Mouse (Mus musculus) hindbrain, embryonic 15.5 days (tissue): ENCODE measurements around the gene Psmd12. TPM values are rescaled to one million over a fixed set of nuclear protein-coding genes. Genes with fewer than 3 reads are reported as not detected.
"Not testable (repeated sequence)": the region's sequence is repeated elsewhere in the genome, so short reads cannot be mapped to it uniquely, and the experiment has no call there.

Experiments
- ATAC-seq: fragments of 200-750 bp; cut with Nextera tagmentation; 2 replicates; pipeline ENCODE4 v1.8.0; 2017; ENCODE audit warnings: low read depth, moderate number of reproducible peaks, moderate TSS enrichment; ENCODE audit not compliant: low FRiP score
- H3K27ac ChIP-seq: fragments of 300-500 bp; sonication (generic); replicated peaks from 2 replicates; pipeline ENCODE4 v1.5.1; 2015; ENCODE audit warnings: mild to moderate bottlenecking, inconsistent platforms
- H3K27me3 ChIP-seq: fragments of 300-500 bp; sonication (generic); 2 replicates; pipeline ENCODE4 v1.6.1; 2015; ENCODE audit warnings: control low read depth, inconsistent platforms
- H3K36me3 ChIP-seq: fragments of 300-500 bp; sonication (generic); 2 replicates; pipeline ENCODE4 v1.6.1; 2015; ENCODE audit warnings: control low read depth, inconsistent platforms
- H3K4me1 ChIP-seq: fragments of 300-500 bp; sonication (generic); replicated peaks from 2 replicates; pipeline ENCODE4 v1.6.1; 2015; ENCODE audit warnings: control low read depth, inconsistent platforms
- H3K4me2 ChIP-seq: fragments of 300-500 bp; sonication (generic); 2 replicates; pipeline ENCODE4 v1.6.1; 2015; ENCODE audit warnings: moderate library complexity, mild to moderate bottlenecking, inconsistent platforms
- H3K4me3 ChIP-seq: fragments of 300-500 bp; sonication (generic); 2 replicates; pipeline ENCODE4 v1.5.1; 2015; ENCODE audit warnings: mild to moderate bottlenecking, inconsistent platforms
- H3K9ac ChIP-seq: fragments of 300-500 bp; sonication (generic); 2 replicates; pipeline ENCODE4 v1.6.1; 2015; ENCODE audit warnings: inconsistent platforms
- H3K9me3 ChIP-seq: fragments of 300-500 bp; sonication (generic); 2 replicates; pipeline ENCODE4 v1.6.1; 2016; ENCODE audit warnings: control low read depth, inconsistent platforms
- WGBS: fragments of 180-500 bp; shearing (Covaris S2); methylation state at CpG from one replicate; pipeline ENCODE4 v1.1.7; 2015; 5-methylcytosine and 5-hydroxymethylcytosine counted together
- polyA plus RNA-seq: library from polyadenylated mRNA; unstranded; fragments of >200 nt; fragmentation: Nextera tagmentation; extraction: Ambion mirVana; gene quantifications from 2 replicates; pipeline ENCODE4 v1.2.1, GENCODE M21; 2015

Gene Psmd12
- polyA plus RNA-seq, 1 experiment from 2014 or later = 149 TPM

- no peaks in the 10 kb centered on the region for H3K9me3 ChIP-seq
- peak overlapping the region; percentile 95 for H3K9ac ChIP-seq
- ATAC-seq = no peak; the same call in 1 of the 2 replicates
- no peaks in the 10 kb centered on the region; the same call in 1 of the 2 replicates for H3K36me3 ChIP-seq
- H3K4me3 ChIP-seq = peak overlapping the region; percentile 95
- 3% methylated on average over 10 of the region's 10 CpGs for WGBS
- H3K4me2 ChIP-seq = peak overlapping the region; percentile 88
- peaks cover 21% of the 10 kb centered on the region for H3K4me1 ChIP-seq
- peak overlapping the region; percentile 81 for H3K27ac ChIP-seq
- no peaks in the 10 kb centered on the region for H3K27me3 ChIP-seq
These were observed 549 bp downstream of the Psmd12 start for GRCm38 (mm10) chr11:107479862-107480203.

GRCm38 (mm10) chr11:107484341-107484740 is 5.1 kb downstream of the Psmd12 start:
- no peaks in the 10 kb centered on the region for H3K27me3 ChIP-seq
- no peak for ATAC-seq
- peaks cover 30% of the 10 kb centered on the region for H3K36me3 ChIP-seq
- H3K4me3 ChIP-seq = no peak overlapping the region
- no peak overlapping the region for H3K9ac ChIP-seq
- whole genome bisulfite sequencing = 96% methylated on average over 3 of the region's 3 CpGs
- H3K27ac ChIP-seq = no peak overlapping the region
- no peaks in the 10 kb centered on the region for H3K9me3 ChIP-seq
- H3K4me1 ChIP-seq = peaks cover 21% of the 10 kb centered on the region
- H3K4me2 ChIP-seq = no peak overlapping the region

- H3K4me2 ChIP-seq = no peak overlapping the region
- no peak overlapping the region for H3K4me3 ChIP-seq
- H3K9me3 ChIP-seq = no peaks in the 10 kb centered on the region
- no peak overlapping the region for H3K9ac ChIP-seq
- H3K27ac ChIP-seq = no peak overlapping the region
- WGBS = 91% methylated on average over 8 of the region's 8 CpGs
- H3K36me3 ChIP-seq = peaks cover 18% of the 10 kb centered on the region
- H3K27me3 ChIP-seq = no peaks in the 10 kb centered on the region
- no peak for ATAC-seq
- no peaks in the 10 kb centered on the region for H3K4me1 ChIP-seq
These were observed 23.5 kb downstream of the Psmd12 start for GRCm38 (mm10) chr11:107502801-107503200.

DNA sequence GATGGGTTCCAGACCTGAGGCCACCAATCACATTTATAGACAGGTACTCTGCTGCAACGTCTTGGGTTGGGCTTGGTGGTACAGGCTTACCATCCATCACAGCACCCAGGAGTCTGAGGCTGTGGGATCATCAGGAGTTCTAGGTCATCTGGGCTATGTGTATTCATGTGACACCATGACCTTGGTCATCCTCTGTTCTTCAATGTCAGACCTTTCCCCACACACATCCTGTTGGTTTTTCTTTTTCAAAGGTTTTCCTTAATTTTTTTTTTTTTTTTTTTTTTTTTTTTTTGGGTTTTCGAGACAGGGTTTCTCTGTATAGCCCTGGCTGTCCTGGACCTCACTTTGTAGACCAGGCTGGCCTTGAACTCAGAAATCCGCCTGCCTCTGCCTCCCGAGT is 25.1 kb downstream of the Psmd12 start:
- not testable (repeated sequence) for H3K9ac ChIP-seq, H3K27me3 ChIP-seq, H3K4me2 ChIP-seq, H3K36me3 ChIP-seq, ATAC-seq, H3K4me1 ChIP-seq, H3K9me3 ChIP-seq, H3K27ac ChIP-seq, H3K4me3 ChIP-seq
- 94% methylated on average over 3 of the region's 4 CpGs for WGBS

DNA sequence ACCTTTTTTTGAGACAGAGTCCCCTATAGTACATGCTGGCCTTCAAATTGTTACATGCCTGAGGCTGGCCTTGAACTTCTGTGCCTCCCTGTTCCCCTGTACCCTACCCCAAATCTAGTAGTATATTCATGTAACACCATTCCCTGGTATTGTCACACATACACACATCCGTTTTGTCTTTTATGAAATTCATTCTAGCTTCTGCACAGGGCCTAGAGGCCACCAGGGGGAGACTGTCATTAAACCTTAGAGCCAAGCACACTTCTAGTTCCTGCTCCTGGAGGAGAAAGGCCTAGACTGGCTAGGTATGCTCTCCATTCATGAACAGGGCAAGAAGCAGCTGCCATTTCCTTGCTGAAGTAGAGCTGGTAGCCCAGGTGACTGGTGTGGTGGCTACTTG is 27.0 kb downstream of the Psmd12 start:
- Histone ChIP-seq H3K9me3 (no peaks in the 10 kb centered on the region), H3K27ac (no peak overlapping the region), H3K4me1 (peaks cover 15% of the 10 kb centered on the region), H3K36me3 (no peaks in the 10 kb centered on the region), H3K9ac (no peak overlapping the region), H3K4me2 (no peak overlapping the region), H3K27me3 (peaks cover 8% of the 10 kb centered on the region; the same call in 1 of the 2 replicates), H3K4me3 (no peak overlapping the region)
- WGBS = 78% methylated on average over 1 of the region's 1 CpGs
- no peak for ATAC-seq

- no peak overlapping the region for H3K4me3 ChIP-seq
- H3K4me2 ChIP-seq = peak overlapping the region; percentile 36
- no peaks in the 10 kb centered on the region for H3K36me3 ChIP-seq
- peaks cover 8% of the 10 kb centered on the region; the same call in 1 of the 2 replicates for H3K27me3 ChIP-seq
- H3K4me1 ChIP-seq = peaks cover 16% of the 10 kb centered on the region
- no peak overlapping the region for H3K27ac ChIP-seq
- no peak overlapping the region for H3K9ac ChIP-seq
- WGBS = 15% methylated on average over 11 of the region's 11 CpGs
- H3K9me3 ChIP-seq = no peaks in the 10 kb centered on the region
- ATAC-seq = no peak; the same call in 1 of the 2 replicates
These were observed 30.5 kb downstream of the Psmd12 start for GRCm38 (mm10) chr11:107509631-107510338.

GRCm38 (mm10) chr11:107510362-107511269 is 31.3 kb downstream of the Psmd12 start:
- H3K36me3 ChIP-seq = no peaks in the 10 kb centered on the region
- no peak overlapping the region for H3K9ac ChIP-seq
- WGBS = 6% methylated on average over 18 of the region's 18 CpGs
- peak overlapping the region; percentile 5; the same call in 1 of the 2 replicates for H3K4me3 ChIP-seq
- ATAC-seq = no peak
- H3K27ac ChIP-seq = no peak overlapping the region
- no peaks in the 10 kb centered on the region for H3K9me3 ChIP-seq
- peaks cover 8% of the 10 kb centered on the region; the same call in 1 of the 2 replicates for H3K27me3 ChIP-seq
- H3K4me2 ChIP-seq = peak overlapping the region; percentile 41
- H3K4me1 ChIP-seq = peaks cover 16% of the 10 kb centered on the region

- 47% methylated on average over 5 of the region's 5 CpGs for WGBS
- not testable (repeated sequence) for H3K36me3 ChIP-seq, H3K27me3 ChIP-seq, H3K4me2 ChIP-seq, H3K4me3 ChIP-seq, ATAC-seq, H3K9me3 ChIP-seq, H3K27ac ChIP-seq, H3K9ac ChIP-seq
- H3K4me1 ChIP-seq = peaks cover 16% of the 10 kb centered on the region
These were observed 32.7 kb downstream of the Psmd12 start for GRCm38 (mm10) chr11:107511954-107512353.

DNA sequence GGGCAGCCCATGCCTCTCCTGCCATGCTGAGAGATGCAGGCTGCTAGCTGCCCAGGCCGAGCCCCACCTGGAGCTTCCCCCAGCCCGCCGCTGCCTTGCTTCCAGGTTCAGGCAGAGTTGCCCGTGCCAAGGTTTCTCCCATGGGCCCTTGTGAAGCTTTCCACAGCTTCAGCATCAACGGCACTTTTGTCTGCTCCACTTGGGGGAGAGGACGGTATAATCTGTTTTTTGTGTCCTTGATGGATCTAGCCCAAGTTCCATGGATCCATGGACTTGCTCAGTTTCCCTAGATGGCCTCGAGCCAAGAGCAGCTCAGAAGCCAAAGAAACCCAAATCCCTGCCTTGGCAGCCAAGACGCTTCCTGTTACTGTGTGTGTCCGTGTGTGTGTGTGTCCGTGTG is 33.8 kb downstream of the Psmd12 start:
- WGBS = 60% methylated on average over 10 of the region's 10 CpGs
- no peaks in the 10 kb centered on the region for H3K36me3 ChIP-seq
- H3K4me3 ChIP-seq = no peak overlapping the region
- H3K9me3 ChIP-seq = no peaks in the 10 kb centered on the region
- no peak overlapping the region for H3K9ac ChIP-seq
- H3K4me2 ChIP-seq = no peak overlapping the region
- no peak overlapping the region for H3K27ac ChIP-seq
- peaks cover 8% of the 10 kb centered on the region; the same call in 1 of the 2 replicates for H3K27me3 ChIP-seq
- H3K4me1 ChIP-seq = peaks cover 16% of the 10 kb centered on the region
- ATAC-seq = 0 out of 2 replicates have a peak, but pooled peaks have one; percentile 27

- no peak for ATAC-seq
- H3K4me2 ChIP-seq = no peak overlapping the region
- 94% methylated on average over 2 of the region's 2 CpGs for WGBS
- no peak overlapping the region for H3K27ac ChIP-seq
- no peaks in the 10 kb centered on the region for H3K9me3 ChIP-seq
- H3K4me1 ChIP-seq = no peaks in the 10 kb centered on the region
- H3K27me3 ChIP-seq = no peaks in the 10 kb centered on the region
- H3K9ac ChIP-seq = no peak overlapping the region
- H3K4me3 ChIP-seq = no peak overlapping the region
- H3K36me3 ChIP-seq = no peaks in the 10 kb centered on the region
These were observed 37.1 kb downstream of the Psmd12 start for GRCm38 (mm10) chr11:107516387-107516786.

DNA sequence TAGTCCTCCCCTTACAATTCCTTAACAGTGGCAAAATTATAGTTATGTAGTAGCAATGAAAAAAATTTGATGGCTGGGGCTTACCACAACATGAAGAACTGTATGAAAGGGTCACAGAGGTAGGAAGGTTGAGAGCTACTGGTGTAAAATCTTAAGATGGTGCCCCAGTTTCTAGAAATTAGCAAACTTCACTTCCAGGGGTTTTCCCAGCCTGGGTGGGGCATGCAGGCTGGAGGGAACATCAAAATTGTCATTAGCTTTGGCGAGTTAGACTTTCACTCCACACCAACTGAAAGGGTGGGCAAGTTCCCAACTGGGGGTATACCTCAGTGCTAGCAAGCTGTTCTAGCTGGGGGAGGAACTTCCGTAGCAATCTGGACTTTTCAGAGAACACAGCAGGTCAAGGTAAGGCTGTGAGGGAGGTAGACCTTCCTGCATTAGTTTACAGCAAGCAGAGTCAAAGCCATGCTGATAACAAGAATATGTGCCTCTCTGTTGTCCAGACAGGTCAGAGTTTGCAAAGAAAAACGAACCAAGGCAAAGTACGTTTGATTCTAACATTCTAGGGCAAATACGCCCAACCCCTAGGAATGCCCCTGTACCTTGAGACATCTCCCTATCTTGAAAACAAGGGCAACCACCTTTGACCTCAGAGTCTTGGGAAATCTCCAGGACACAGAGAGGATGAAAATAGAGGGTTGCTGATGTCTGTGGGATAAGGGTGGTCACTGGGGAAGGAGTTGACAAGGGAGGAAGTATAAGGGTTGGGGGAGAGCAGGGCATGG is 39.6 kb downstream of the Psmd12 start:
- no peaks in the 10 kb centered on the region for H3K9me3 ChIP-seq
- H3K9ac ChIP-seq = no peak overlapping the region
- no peaks in the 10 kb centered on the region for H3K36me3 ChIP-seq
- no peak overlapping the region for H3K27ac ChIP-seq
- no peak overlapping the region for H3K4me2 ChIP-seq
- 84% methylated on average over 5 of the region's 5 CpGs for WGBS
- no peaks in the 10 kb centered on the region for H3K4me1 ChIP-seq
- H3K4me3 ChIP-seq = no peak overlapping the region
- ATAC-seq = no peak
- no peaks in the 10 kb centered on the region for H3K27me3 ChIP-seq
